Mouse (Mus musculus): ENCODE measurements around the gene Sfi1.
"Not testable (repeated sequence)": the region's sequence is repeated elsewhere in the genome, so short reads cannot be mapped to it uniquely, and the experiment has no call there.

Gene Sfi1

DNA sequence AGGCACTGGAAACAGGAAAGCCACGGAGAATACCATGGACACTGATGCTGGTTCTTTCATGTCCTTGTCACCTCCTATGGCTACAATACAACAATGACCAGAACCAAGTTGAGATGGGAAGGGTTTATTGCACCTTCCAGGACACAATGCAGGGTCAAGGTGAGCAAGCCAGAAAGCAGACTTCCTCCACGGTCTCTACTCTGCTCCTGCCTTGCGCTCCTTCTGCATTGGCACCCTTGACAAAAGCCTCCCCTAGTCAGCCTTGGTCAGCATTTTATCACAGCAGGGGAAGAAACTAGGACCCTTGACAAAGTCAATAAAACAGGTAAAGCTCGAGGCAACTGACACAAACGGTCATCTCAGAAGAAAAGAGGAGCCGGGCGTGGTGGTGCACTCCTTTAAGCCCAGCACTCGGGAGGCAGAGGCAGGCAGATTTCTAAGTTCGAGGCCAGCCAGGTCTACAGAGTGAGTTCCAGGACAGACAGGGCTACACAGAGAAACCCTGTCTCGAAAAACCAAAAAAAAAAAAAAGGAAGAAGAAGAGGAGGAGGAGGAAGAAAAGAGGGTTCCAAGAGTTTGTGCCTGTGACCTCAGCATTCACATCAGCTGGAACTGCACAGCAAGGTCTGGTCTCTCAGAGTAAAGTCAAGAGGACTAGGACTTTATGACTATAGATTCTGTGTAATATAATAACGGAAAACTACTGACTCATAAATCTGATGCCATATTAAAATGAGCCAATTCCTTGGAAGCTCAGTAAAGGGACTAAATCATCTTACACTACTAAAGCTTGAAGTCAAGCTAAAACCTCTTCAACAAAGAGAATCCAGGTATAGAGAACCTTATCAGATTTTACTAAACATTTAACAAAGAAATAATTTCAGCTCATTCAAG lies 19.6 kb downstream of the Sfi1 start:
- not testable (repeated sequence) for DNase-seq (ENCODE audit: low read depth)

- not testable (repeated sequence) for DNase-seq (ENCODE audit: low read depth)
Observed at GRCm38 (mm10) chr11:3172526-3172925, 20.7 kb downstream of the Sfi1 start.

DNA sequence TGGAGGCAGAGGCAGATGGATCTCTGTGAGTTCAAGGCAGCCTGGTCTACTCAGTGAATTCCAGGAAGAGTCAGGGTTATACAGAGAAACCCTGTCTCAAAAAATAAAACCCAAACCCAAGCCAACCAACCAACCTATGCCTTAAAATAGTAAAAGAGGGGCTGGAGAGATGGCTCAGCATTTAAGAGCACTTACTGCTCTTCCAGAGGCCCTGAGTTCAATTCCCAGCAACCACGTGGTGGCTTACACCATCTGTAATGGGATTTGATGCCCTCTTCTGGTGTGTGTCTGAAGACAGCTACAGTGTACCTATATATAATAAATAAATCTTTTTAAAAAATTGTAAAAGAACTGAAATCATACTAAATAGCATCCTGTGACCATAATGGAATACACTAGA lies 21.3 kb downstream of the Sfi1 start:
- not testable (repeated sequence) for DNase-seq (ENCODE audit: low read depth)

DNA sequence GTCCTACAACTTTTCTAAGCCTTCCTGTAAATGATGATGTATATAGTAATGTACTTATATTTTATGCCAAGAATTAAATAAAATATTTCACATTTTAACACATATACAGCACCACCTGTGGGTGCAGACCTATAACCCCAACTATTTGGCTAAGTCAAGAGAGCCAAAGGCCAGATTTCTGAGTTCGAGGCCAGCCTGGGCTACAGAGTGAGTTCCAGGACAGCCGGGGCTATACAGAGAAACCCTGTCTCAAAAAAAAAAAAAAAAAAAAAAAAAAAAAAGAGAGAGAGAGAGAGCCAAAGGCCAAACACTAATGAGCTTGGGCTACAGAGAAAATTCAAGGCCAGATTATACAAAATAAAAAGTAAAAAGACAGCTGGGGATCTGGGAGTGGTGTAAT lies 24.2 kb downstream of the Sfi1 start:
- not testable (repeated sequence) for DNase-seq (ENCODE audit: low read depth)

- not testable (repeated sequence) for DNase-seq (ENCODE audit: low read depth)
Observed at GRCm38 (mm10) chr11:3167571-3168001, 25.7 kb downstream of the Sfi1 start.

GRCm38 (mm10) chr11:3167129-3167528 lies 26.1 kb downstream of the Sfi1 start:
- DNase-seq (ENCODE audit: low read depth): not testable (repeated sequence)

GRCm38 (mm10) chr11:3166321-3166720 lies 26.9 kb downstream of the Sfi1 start:
- DNase-seq (ENCODE audit: low read depth): not testable (repeated sequence)

DNA sequence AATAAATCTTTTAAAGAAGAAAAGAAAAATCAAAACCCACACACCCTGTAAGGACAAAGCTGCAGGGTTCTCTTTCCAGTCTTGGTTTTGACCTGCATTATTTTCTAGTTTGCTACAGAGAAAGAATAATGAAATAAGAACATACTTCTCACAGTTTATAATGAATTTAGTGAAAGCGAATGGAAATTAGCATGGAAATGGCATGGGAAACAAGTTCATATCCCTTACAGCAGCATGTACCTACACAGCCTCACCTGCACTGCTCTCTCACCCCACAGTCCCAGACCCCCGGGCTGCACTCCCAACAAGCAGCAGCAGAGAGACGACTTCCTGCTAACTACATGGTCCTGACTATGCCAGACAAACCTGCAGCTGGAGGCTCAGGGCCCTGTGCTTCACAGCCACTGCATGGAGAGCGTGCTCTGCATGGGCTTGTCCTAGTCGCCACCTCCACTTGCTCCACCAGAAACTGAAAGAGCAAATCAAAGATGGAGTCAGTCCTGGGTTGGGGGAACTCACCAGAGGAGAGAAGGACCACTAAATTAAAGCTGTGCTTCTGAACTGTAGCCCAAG lies 28.0 kb downstream of the Sfi1 start:
- not testable (repeated sequence) for DNase-seq (ENCODE audit: low read depth)

GRCm38 (mm10) chr11:3163661-3164060 lies 29.6 kb downstream of the Sfi1 start:
- DNase-seq (ENCODE audit: low read depth): not testable (repeated sequence)

- DNase-seq (ENCODE audit: low read depth): not testable (repeated sequence)
Observed at GRCm38 (mm10) chr11:3163122-3163521, 30.1 kb downstream of the Sfi1 start.

DNA sequence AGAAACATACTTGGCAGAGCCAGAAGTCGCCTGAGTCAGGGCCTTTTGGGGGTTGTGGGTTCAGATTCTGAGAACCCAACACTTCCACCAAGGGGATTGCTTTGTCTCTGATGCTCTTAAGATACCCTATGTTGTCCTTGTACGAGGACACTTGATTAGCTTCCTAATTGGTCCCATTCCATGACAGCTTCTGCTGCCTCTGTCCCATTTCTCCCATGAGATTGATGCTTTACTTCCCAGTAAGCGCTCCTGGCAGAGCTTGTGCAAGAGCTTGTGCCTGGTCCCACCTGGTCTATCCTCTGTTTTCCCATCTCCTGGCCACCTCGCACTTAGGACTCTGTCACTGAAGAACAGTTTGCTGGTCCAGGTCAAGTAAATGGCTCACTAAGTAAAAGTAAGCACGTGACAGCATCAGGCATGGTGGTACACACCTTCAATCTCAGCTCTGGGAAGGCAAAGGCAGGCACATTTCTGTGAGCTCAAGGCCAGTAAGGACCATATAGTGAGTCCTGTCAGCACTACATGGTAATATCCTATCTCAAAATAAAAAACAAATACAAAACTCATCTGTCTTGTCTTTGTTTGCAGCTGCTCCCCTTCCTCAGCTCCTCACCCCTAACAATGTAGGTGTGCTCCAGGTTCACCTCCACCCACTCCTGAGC lies 30.9 kb downstream of the Sfi1 start:
- DNase-seq (ENCODE audit: low read depth): not testable (repeated sequence)

GRCm38 (mm10) chr11:3161370-3161769 lies 31.9 kb downstream of the Sfi1 start:
- not testable (repeated sequence) for DNase-seq (ENCODE audit: low read depth)

GRCm38 (mm10) chr11:3158800-3159199 lies 34.5 kb downstream of the Sfi1 start:
- not testable (repeated sequence) for DNase-seq (ENCODE audit: low read depth)

- DNase-seq (ENCODE audit: low read depth): not testable (repeated sequence)
Observed at GRCm38 (mm10) chr11:3157996-3158395, 35.3 kb downstream of the Sfi1 start.

GRCm38 (mm10) chr11:3156991-3157390 lies 36.3 kb downstream of the Sfi1 start:
- DNase-seq (ENCODE audit: low read depth): not testable (repeated sequence)

DNA sequence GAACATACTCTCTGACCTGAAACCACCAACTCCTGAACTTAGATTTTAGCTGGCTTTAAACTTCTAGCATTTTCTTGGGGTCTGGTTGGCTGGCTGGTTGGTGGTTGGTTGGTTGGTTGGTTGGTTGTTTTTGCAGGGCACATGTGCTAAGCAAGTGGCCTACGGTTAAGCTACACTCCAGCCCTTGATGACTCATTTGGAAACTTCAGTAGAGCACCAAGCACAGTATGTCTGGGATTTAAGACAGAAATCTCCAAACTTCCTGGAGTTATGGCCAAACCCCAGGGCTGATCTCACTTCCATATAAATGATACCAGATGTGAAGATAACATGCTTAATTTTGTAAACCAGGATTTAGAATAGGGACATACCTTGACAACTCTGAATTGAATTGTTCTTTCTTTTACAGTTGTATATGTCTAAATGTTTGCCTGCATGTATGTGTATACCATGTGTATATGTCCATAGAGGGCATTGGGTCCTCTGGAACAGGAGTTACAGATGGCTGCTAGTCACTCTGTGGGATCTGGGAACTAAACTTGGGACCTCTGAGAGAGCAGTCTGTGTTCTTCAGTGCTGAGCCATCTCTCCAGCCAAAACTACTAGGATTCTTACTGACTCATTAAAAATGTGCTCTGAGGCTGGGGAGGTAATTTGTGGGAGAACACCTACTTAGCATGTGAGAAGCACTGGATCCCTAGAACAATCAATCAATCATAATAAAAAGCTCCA lies 39.4 kb downstream of the Sfi1 start:
- not testable (repeated sequence) for DNase-seq (ENCODE audit: low read depth)

DNA sequence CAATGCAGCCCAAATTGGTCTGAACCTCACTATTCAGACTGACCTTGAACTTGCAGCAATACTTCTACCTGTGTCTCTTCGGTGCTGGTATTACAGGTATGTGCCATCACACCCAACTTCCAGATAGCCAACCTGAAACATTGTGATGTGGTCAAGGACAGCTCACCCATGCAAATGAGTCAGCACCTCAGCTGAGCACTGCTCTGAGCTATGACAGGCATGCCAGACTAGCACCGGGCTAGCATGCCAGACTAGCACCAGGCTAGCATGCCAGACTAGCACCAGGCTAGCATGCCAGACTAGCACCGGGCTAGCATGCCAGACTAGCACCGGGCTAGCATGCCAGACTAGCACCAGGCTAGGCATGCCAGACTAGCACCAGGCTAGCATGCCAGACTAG lies 41.9 kb downstream of the Sfi1 start:
- not testable (repeated sequence) for DNase-seq (ENCODE audit: low read depth)

DNA sequence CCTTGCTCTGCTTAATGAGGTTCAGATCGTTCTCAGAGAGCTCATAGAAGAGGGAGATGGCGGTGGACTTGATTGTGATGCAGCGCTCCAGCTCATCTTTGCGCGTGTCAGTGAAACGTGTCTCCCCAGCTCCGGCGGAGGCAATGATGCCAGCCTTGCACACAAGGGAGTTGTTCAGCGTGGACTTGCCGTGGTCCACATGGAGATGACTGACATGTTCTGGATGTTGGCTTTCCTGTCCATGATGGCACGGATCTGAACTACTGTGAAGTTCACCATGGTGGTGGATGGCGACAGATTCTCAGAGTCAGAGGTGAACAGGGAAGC lies 42.6 kb downstream of the Sfi1 start:
- not testable (repeated sequence) for DNase-seq (ENCODE audit: low read depth)

GRCm38 (mm10) chr11:3150003-3150676 lies 43.1 kb downstream of the Sfi1 start:
- not testable (repeated sequence) for DNase-seq (ENCODE audit: low read depth)

GRCm38 (mm10) chr11:3149471-3149870 lies 43.8 kb downstream of the Sfi1 start:
- DNase-seq (ENCODE audit: low read depth): not testable (repeated sequence)

- not testable (repeated sequence) for DNase-seq (ENCODE audit: low read depth)
Observed at GRCm38 (mm10) chr11:3146806-3147205, 46.5 kb downstream of the Sfi1 start.

Measured in c-Kit-positive CD71-positive TER-119-negative erythroid progenitor cells, embryonic 14.5 days (primary cell).